Mouse (Mus musculus) thymus, postnatal 14 days (tissue): ENCODE results near the gene Gm8797.
"Not testable (repeated sequence)": the region's sequence is repeated elsewhere in the genome, so short reads cannot be mapped to it uniquely, and the experiment has no call there.

Experiments used
- DNase-seq: peaks from one replicate; pipeline ENCODE4 v3.0.0; 2021

Gene Gm8797

GRCm38 (mm10) chr3:5750506-5750905 is at the start of gene Gm8797:
Gene Gm8797, plus strand, starts transcription at chr3:5750806.
- not testable (repeated sequence) for DNase-seq

- no peak for DNase-seq
These were observed 36.1 kb upstream of the Gm8797 start for GRCm38 (mm10) chr3:5714481-5714880.

- no peak for DNase-seq
These were observed 17.7 kb upstream of the Gm8797 start for GRCm38 (mm10) chr3:5732931-5733330.

- no peak for DNase-seq
These were observed 4.3 kb downstream of the Gm8797 start for GRCm38 (mm10) chr3:5754763-5755478.

GRCm38 (mm10) chr3:5766256-5766655 is 15.7 kb downstream of the Gm8797 start:
- DNase-seq = no peak

- no peak for DNase-seq
These were observed 26.3 kb downstream of the Gm8797 start for GRCm38 (mm10) chr3:5776894-5777293.
